Mouse (Mus musculus) telencephalon, adult 2 months (tissue): ENCODE measurements around the gene 4930550L24Rik.

Source experiments
- DNase-seq: peaks from one replicate; pipeline ENCODE4 v3.0.0-alpha.2; 2011; ENCODE audit warnings: low read depth, low spot score

Gene 4930550L24Rik

DNA sequence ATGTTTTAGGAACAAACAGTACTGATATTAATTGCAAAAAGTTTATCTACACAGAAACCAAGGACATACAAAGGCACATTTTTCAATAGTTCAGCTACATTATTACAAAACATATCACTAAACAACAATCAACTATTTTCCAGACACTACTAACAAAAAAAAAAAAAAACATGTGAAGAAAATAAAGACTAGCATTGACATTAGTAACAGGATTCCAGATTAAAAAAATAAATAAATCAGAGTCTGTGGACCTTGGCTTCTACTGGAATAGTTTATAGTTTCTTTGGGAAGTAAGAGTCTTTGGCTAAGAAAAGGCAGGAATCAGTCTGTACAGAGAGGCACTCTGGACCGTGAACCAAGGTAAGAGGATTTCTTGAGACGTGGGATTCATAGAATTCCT, at the start of gene 4930550L24Rik:
Gene 4930550L24Rik (plus strand): TSS at position 301 of the 400 bp plus-strand sequence.
- no peak for DNase-seq

- DNase-seq: no peak
These were observed 8.4 kb upstream of the 4930550L24Rik start for GRCm38 (mm10) chrX:58900753-58901152.

- peak; percentile 8 for DNase-seq
These were observed 58.8 kb downstream of the 4930550L24Rik start for GRCm38 (mm10) chrX:58967969-58968368.
